Mouse (Mus musculus) neural tube, embryonic 13.5 days (tissue): ENCODE results near the gene Celf2. TPM values are rescaled to one million over a fixed set of nuclear protein-coding genes. Genes with fewer than 3 reads are reported as not detected.

Source experiments
- ATAC-seq: fragments of 200-750 bp; cut with Nextera tagmentation; 2 replicates; pipeline ENCODE4 v1.8.0; 2017; ENCODE audit warnings: low read depth, mild to moderate bottlenecking, moderate TSS enrichment, moderate library complexity
- H3K27ac ChIP-seq: fragments of 300-500 bp; sonication (generic); replicated peaks from 2 replicates; pipeline ENCODE4 v1.5.1; 2015; ENCODE audit warnings: moderate library complexity, mild to moderate bottlenecking, inconsistent platforms
- H3K27me3 ChIP-seq: fragments of 300-500 bp; sonication (generic); 2 replicates; pipeline ENCODE4 v1.6.1; 2015; ENCODE audit warnings: mild to moderate bottlenecking, inconsistent platforms
- H3K36me3 ChIP-seq: fragments of 300-500 bp; sonication (generic); 2 replicates; pipeline ENCODE4 v1.6.1; 2015; ENCODE audit warnings: mild to moderate bottlenecking, inconsistent platforms
- H3K4me1 ChIP-seq: fragments of 300-500 bp; sonication (generic); replicated peaks from 2 replicates; pipeline ENCODE4 v1.6.1; 2015; ENCODE audit warnings: inconsistent platforms
- H3K4me2 ChIP-seq: fragments of 300-500 bp; sonication (generic); 2 replicates; pipeline ENCODE4 v1.6.1; 2015; ENCODE audit warnings: inconsistent platforms, mild to moderate bottlenecking, moderate library complexity
- H3K4me3 ChIP-seq: fragments of 300-500 bp; sonication (generic); 2 replicates; pipeline ENCODE4 v1.5.1; 2015; ENCODE audit warnings: mild to moderate bottlenecking, inconsistent platforms
- H3K9ac ChIP-seq: fragments of 300-500 bp; sonication (generic); 2 replicates; pipeline ENCODE4 v1.6.1; 2015; ENCODE audit warnings: moderate library complexity, mild to moderate bottlenecking, inconsistent platforms
- H3K9me3 ChIP-seq: fragments of 300-500 bp; sonication (generic); 2 replicates; pipeline ENCODE4 v1.6.1; 2016; ENCODE audit warnings: inconsistent platforms
- WGBS: fragments of 180-500 bp; shearing (Covaris S2); methylation state at CpG from one replicate; pipeline ENCODE4 v1.1.7; 2015; 5-methylcytosine and 5-hydroxymethylcytosine counted together
- polyA plus RNA-seq: library from polyadenylated mRNA; unstranded; fragments of >200 nt; fragmentation: Nextera tagmentation; extraction: Ambion mirVana; gene quantifications from 2 replicates; pipeline ENCODE4 v1.2.1, GENCODE M21; 2015

Celf2 gene
- polyA plus RNA-seq, 1 experiment from 2014 or later, result 111 TPM

- H3K9ac ChIP-seq, result no peak overlapping the region
- peaks cover 21% of the 10 kb centered on the region for H3K4me1 ChIP-seq
- H3K4me3 ChIP-seq, result no peak overlapping the region
- H3K27me3 ChIP-seq, result no peaks in the 10 kb centered on the region
- H3K27ac ChIP-seq, result peak overlapping the region; percentile 71
- peak; percentile 83 for ATAC-seq
- H3K36me3 ChIP-seq, result no peaks in the 10 kb centered on the region
- WGBS, result 18% methylated on average over 2 of the region's 2 CpGs
- H3K9me3 ChIP-seq, result no peaks in the 10 kb centered on the region
- H3K4me2 ChIP-seq, result no peak overlapping the region
Observed at GRCm38 (mm10) chr2:6850102-6850644, 659.2 kb downstream of the Celf2 start.

- H3K4me3 ChIP-seq, result no peak overlapping the region
- H3K9me3 ChIP-seq, result no peaks in the 10 kb centered on the region
- H3K27me3 ChIP-seq, result no peaks in the 10 kb centered on the region
- 41% methylated on average over 3 of the region's 3 CpGs for WGBS
- no peaks in the 10 kb centered on the region for H3K36me3 ChIP-seq
- peaks cover 16% of the 10 kb centered on the region for H3K4me1 ChIP-seq
- H3K4me2 ChIP-seq, result no peak overlapping the region
- ATAC-seq, result 0 out of 2 replicates have a peak, but pooled peaks have one; percentile 33
- no peak overlapping the region for H3K9ac ChIP-seq
- peak overlapping the region; percentile 43; the same call in 1 of the 2 replicates for H3K27ac ChIP-seq
Observed at GRCm38 (mm10) chr2:6849388-6849787, 660.0 kb downstream of the Celf2 start.

DNA sequence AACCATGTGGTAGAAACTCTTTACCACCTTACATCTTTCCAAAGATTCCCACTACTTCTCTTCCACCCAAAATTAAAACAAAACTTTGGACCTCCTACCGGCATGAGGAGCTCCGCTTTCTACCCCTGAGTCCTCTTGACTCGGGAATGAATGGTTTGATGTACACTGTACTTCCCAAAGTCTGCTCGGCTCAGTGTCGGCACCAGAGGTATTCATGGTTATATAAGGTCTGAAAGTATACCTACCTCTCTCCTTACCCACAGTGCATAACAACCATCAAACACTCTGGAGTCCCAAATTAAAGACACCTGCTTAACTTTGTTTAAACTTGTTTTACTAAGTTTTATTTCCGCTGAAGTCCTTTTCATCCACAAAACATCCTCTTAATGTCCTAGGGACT is 679.3 kb downstream of the Celf2 start:
- no peaks in the 10 kb centered on the region for H3K9me3 ChIP-seq
- 83% methylated on average over 6 of the region's 6 CpGs for WGBS
- no peak for ATAC-seq
- H3K4me1 ChIP-seq, result peaks cover 36% of the 10 kb centered on the region
- H3K9ac ChIP-seq, result no peak overlapping the region
- no peaks in the 10 kb centered on the region for H3K36me3 ChIP-seq
- no peak overlapping the region for H3K4me3 ChIP-seq
- H3K27ac ChIP-seq, result no peak overlapping the region
- no peaks in the 10 kb centered on the region for H3K27me3 ChIP-seq
- no peak overlapping the region for H3K4me2 ChIP-seq

- ATAC-seq, result no peak
- no peak overlapping the region for H3K9ac ChIP-seq
- no peaks in the 10 kb centered on the region for H3K36me3 ChIP-seq
- H3K27ac ChIP-seq, result no peak overlapping the region
- no peaks in the 10 kb centered on the region for H3K9me3 ChIP-seq
- WGBS, result 43% methylated on average over 2 of the region's 2 CpGs
- no peak overlapping the region for H3K4me3 ChIP-seq
- no peak overlapping the region for H3K4me2 ChIP-seq
- H3K4me1 ChIP-seq, result peaks cover 36% of the 10 kb centered on the region
- H3K27me3 ChIP-seq, result no peaks in the 10 kb centered on the region
Observed at GRCm38 (mm10) chr2:6827583-6827982, 681.8 kb downstream of the Celf2 start.

DNA sequence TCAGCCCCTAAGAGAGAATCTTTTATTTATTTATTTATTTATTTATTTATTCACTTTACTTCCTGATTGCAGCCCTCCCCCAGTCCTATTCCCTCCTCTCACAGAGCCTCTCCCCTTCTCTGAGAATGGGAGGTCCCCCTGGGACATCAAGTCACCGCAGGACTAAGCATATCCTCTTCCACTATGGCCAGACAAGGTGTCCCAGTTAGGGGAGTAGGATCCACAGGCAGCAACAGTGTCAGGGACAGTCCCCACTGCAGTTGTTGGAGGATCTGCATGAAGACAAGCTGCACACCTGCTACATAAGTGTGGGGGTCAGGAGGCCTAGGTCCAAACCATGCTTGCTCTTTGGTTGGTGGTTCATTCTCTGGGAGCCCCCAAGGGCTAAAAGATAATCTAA is 686.3 kb downstream of the Celf2 start:
- no peaks in the 10 kb centered on the region for H3K27me3 ChIP-seq
- no peak overlapping the region for H3K4me2 ChIP-seq
- no peak overlapping the region for H3K9ac ChIP-seq
- H3K4me3 ChIP-seq, result no peak overlapping the region
- no peaks in the 10 kb centered on the region for H3K36me3 ChIP-seq
- no peaks in the 10 kb centered on the region for H3K9me3 ChIP-seq
- H3K27ac ChIP-seq, result no peak overlapping the region
- peaks cover 27% of the 10 kb centered on the region for H3K4me1 ChIP-seq
- no peak for ATAC-seq
- WGBS, result 83% methylated on average over 1 of the region's 1 CpGs

DNA sequence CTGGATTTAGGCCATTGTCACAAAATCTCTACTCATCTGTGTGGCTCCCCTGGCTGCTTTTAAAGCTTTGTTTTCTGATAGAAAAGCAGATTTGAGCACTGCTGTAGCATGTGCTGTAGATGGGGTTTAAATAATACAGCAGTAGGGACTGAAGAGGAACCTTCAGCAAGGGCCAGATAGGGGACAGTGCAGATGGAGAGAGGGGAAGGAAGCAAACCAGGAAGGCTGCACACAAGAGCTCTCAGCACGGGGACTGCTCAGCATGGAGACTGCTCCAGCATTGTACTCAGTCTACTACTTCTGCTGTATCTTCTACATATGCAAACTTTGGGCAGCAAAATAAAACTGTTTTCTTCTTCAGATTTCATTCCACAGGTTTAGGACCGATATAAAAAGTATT is 687.8 kb downstream of the Celf2 start:
- Histone ChIP-seq H3K9me3 (no peaks in the 10 kb centered on the region), H3K9ac (no peak overlapping the region), H3K4me1 (peaks cover 21% of the 10 kb centered on the region), H3K4me2 (no peak overlapping the region), H3K27me3 (no peaks in the 10 kb centered on the region), H3K36me3 (no peaks in the 10 kb centered on the region), H3K4me3 (no peak overlapping the region), H3K27ac (peak overlapping the region; percentile 56; the same call in 1 of the 2 replicates)
- ATAC-seq, result no peak
- WGBS, result 74% methylated on average over 2 of the region's 2 CpGs

DNA sequence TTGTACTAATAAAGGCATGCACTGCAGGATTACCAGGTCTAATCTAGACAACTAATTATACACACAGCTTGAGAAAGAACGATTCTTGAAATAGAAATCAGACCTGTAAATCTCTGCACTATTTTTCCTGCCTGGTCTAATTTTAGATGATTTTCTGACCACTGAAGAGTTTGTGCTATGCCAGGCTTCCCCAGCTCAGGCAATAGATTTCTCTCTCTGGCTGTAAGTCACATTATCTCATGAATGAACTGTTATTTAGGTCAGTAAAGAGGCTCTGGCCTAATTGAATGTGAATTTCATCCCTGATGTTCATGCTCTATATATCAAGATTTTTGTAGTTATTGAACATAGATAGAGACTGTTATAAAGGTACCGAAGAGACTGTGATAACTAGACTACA is 694.1 kb downstream of the Celf2 start:
- 73% methylated on average over 2 of the region's 2 CpGs for WGBS
- Histone ChIP-seq H3K4me2 (no peak overlapping the region), H3K27me3 (no peaks in the 10 kb centered on the region), H3K9ac (no peak overlapping the region), H3K4me1 (peaks cover 10% of the 10 kb centered on the region; the same call in 1 of the 2 replicates), H3K36me3 (no peaks in the 10 kb centered on the region), H3K9me3 (no peaks in the 10 kb centered on the region), H3K27ac (no peak overlapping the region), H3K4me3 (no peak overlapping the region)
- no peak for ATAC-seq

DNA sequence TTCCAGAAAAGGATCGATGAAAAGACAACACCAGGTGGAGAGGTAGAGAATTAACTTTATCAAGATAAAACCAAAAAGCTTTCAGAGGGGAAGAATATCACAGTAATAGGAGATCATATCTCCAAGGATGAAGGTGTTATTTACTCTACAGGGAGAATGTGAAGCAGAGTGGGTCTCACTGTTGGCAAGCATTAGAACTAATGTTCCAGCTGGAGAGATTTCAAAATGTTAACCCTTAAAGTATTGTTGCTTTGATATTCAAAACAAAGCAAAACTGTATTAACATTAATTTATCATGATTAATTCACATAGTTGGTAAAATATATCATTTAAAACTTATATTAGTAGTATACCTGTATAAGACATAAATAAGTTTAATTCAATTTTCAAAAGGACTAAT is 700.6 kb downstream of the Celf2 start:
- no peak overlapping the region for H3K4me2 ChIP-seq
- peaks cover 4% of the 10 kb centered on the region; the same call in 1 of the 2 replicates for H3K4me1 ChIP-seq
- ATAC-seq, result no peak
- no peaks in the 10 kb centered on the region for H3K9me3 ChIP-seq
- no peaks in the 10 kb centered on the region for H3K27me3 ChIP-seq
- H3K4me3 ChIP-seq, result no peak overlapping the region
- 83% methylated on average over 1 of the region's 1 CpGs for WGBS
- no peak overlapping the region for H3K27ac ChIP-seq
- H3K36me3 ChIP-seq, result no peaks in the 10 kb centered on the region
- no peak overlapping the region for H3K9ac ChIP-seq

GRCm38 (mm10) chr2:6796754-6797153 is 712.6 kb downstream of the Celf2 start:
- ATAC-seq, result peak; percentile 58; the same call in 1 of the 2 replicates
- peaks cover 55% of the 10 kb centered on the region for H3K4me1 ChIP-seq
- no peak overlapping the region for H3K9ac ChIP-seq

GRCm38 (mm10) chr2:6795995-6796588 is 713.3 kb downstream of the Celf2 start:
- Histone ChIP-seq H3K9me3 (no peaks in the 10 kb centered on the region), H3K27ac (no peak overlapping the region), H3K36me3 (no peaks in the 10 kb centered on the region), H3K4me3 (no peak overlapping the region), H3K4me2 (peak overlapping the region; percentile 7; the same call in 1 of the 2 replicates), H3K27me3 (no peaks in the 10 kb centered on the region), H3K9ac (no peak overlapping the region), H3K4me1 (peaks cover 59% of the 10 kb centered on the region)
- WGBS, result 20% methylated on average over 5 of the region's 5 CpGs
- peak; percentile 44; the same call in 1 of the 2 replicates for ATAC-seq

More at GRCm38 (mm10) chr2:6796754-6797153, 712.6 kb downstream of the Celf2 start:
- H3K27ac ChIP-seq, result peak overlapping the region; percentile 57
- H3K4me3 ChIP-seq, result no peak overlapping the region
- H3K27me3 ChIP-seq, result no peaks in the 10 kb centered on the region
- no peaks in the 10 kb centered on the region for H3K9me3 ChIP-seq
- H3K36me3 ChIP-seq, result no peaks in the 10 kb centered on the region
- peak overlapping the region; percentile 7; the same call in 1 of the 2 replicates for H3K4me2 ChIP-seq
- 23% methylated on average over 5 of the region's 5 CpGs for WGBS

- Histone ChIP-seq H3K27ac (no peak overlapping the region), H3K4me1 (peaks cover 67% of the 10 kb centered on the region), H3K4me2 (no peak overlapping the region), H3K36me3 (no peaks in the 10 kb centered on the region), H3K27me3 (no peaks in the 10 kb centered on the region), H3K9me3 (no peaks in the 10 kb centered on the region), H3K9ac (no peak overlapping the region), H3K4me3 (no peak overlapping the region)
- 73% methylated on average over 7 of the region's 7 CpGs for WGBS
- no peak for ATAC-seq
Observed at GRCm38 (mm10) chr2:6794858-6795257, 714.5 kb downstream of the Celf2 start.

GRCm38 (mm10) chr2:6790876-6791275 is 718.5 kb downstream of the Celf2 start:
- no peak overlapping the region for H3K4me3 ChIP-seq
- ATAC-seq, result no peak
- H3K27me3 ChIP-seq, result no peaks in the 10 kb centered on the region
- H3K36me3 ChIP-seq, result no peaks in the 10 kb centered on the region
- 72% methylated on average over 2 of the region's 2 CpGs for whole genome bisulfite sequencing
- no peaks in the 10 kb centered on the region for H3K9me3 ChIP-seq
- no peak overlapping the region for H3K4me2 ChIP-seq
- no peak overlapping the region for H3K9ac ChIP-seq
- H3K27ac ChIP-seq, result no peak overlapping the region
- peaks cover 49% of the 10 kb centered on the region for H3K4me1 ChIP-seq
